Mouse (Mus musculus) heart, postnatal 0 days (tissue): ENCODE results near the gene Nrarp.
A peak's percentile ranks its signal among the peaks of the same experiment; 100 is the strongest.

Experiments
- CTCF ChIP-seq: IDR thresholded peaks from 2 replicates; pipeline ENCODE4 v1.5.1; 2016; ENCODE audit warnings: antibody characterized with exemption, control low read depth, low read depth
- EP300 ChIP-seq: IDR thresholded peaks from 2 replicates; pipeline ENCODE4 v1.6.1; 2016; ENCODE audit warnings: antibody characterized with exemption, low read depth

DNA sequence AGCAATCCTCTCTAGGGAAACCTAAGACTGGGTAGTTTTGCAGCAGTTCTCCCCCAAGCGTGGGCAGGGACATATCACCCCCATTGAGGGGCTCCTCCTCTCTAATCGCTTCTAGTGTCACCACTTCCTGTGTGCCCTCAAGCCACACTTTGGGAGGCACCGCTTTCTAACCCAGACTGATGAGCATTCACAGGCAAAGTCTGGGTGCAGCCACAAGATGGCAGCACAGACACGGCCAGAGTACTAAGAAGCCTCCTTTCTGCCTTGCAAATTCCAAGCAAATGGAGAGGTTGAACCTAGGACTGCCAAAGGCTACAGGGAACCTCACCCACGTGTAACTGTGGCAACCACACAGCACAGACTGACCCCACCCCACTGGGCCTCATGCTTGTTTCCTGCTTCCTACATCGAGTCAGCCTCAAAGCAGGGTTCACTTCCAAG is 12.8 kb downstream of the Nrarp start:
- TF ChIP-seq CTCF (peak; percentile 95), EP300 (no peak)
